Mouse (Mus musculus) neural tube, embryonic 12.5 days (tissue): ENCODE data around the gene Ccdc146. TPM values are rescaled to one million over a fixed set of nuclear protein-coding genes. Genes with fewer than 3 reads are reported as not detected.

Source experiments
- ATAC-seq: fragments of 200-750 bp; cut with Nextera tagmentation; 2 replicates; pipeline ENCODE4 v1.8.0; 2017; ENCODE audit warnings: low read depth, mild to moderate bottlenecking, moderate TSS enrichment, moderate library complexity; ENCODE audit not compliant: low FRiP score
- H3K27ac ChIP-seq: fragments of 300-500 bp; sonication (generic); 2 replicates; pipeline ENCODE4 v1.5.1; 2016
- H3K27me3 ChIP-seq: fragments of 300-500 bp; sonication (generic); replicated peaks from 2 replicates; pipeline ENCODE4 v1.6.1; 2016; ENCODE audit warnings: mild to moderate bottlenecking
- H3K36me3 ChIP-seq: fragments of 300-500 bp; sonication (generic); 2 replicates; pipeline ENCODE4 v1.6.1; 2016; ENCODE audit warnings: mild to moderate bottlenecking
- H3K4me1 ChIP-seq: fragments of 300-500 bp; sonication (generic); 2 replicates; pipeline ENCODE4 v1.6.1; 2016
- H3K4me2 ChIP-seq: fragments of 300-500 bp; sonication (generic); replicated peaks from 2 replicates; pipeline ENCODE4 v1.6.1; 2016; ENCODE audit warnings: mild to moderate bottlenecking
- H3K4me3 ChIP-seq: fragments of 300-500 bp; sonication (generic); 2 replicates; pipeline ENCODE4 v1.5.1; 2016
- H3K9ac ChIP-seq: fragments of 300-500 bp; sonication (generic); 2 replicates; pipeline ENCODE4 v1.6.1; 2016; ENCODE audit warnings: mild to moderate bottlenecking
- H3K9me3 ChIP-seq: fragments of 300-500 bp; sonication (generic); 2 replicates; pipeline ENCODE4 v1.6.1; 2016; ENCODE audit warnings: mild to moderate bottlenecking
- WGBS: fragments of 180-500 bp; shearing (Covaris S2); methylation state at CpG from one replicate; pipeline ENCODE4 v1.1.7; 2016; 5-methylcytosine and 5-hydroxymethylcytosine counted together
- polyA plus RNA-seq: library from polyadenylated mRNA; unstranded; fragments of >200 nt; fragmentation: Nextera tagmentation; extraction: Ambion mirVana; gene quantifications from 2 replicates; pipeline ENCODE4 v1.2.1, GENCODE M21; 2016

Ccdc146 gene
- polyA plus RNA-seq, 1 experiment from 2014 or later: 0.30 TPM

- no peak for ATAC-seq
- Histone ChIP-seq H3K36me3 (no peaks in the 10 kb centered on the region), H3K4me2 (no peak overlapping the region), H3K27me3 (no peaks in the 10 kb centered on the region), H3K9ac (no peak overlapping the region), H3K4me3 (no peak overlapping the region), H3K9me3 (no peaks in the 10 kb centered on the region), H3K4me1 (0 out of 2 replicates have a peak, but pooled peaks cover 5% of the 10 kb centered on the region), H3K27ac (no peak overlapping the region)
- 58% methylated on average over 6 of the region's 6 CpGs for WGBS
These were observed 177.7 kb downstream of the Ccdc146 start for GRCm38 (mm10) chr5:21246794-21247193.

GRCm38 (mm10) chr5:21245241-21245640 lies 179.2 kb downstream of the Ccdc146 start:
- H3K4me1 ChIP-seq: 0 out of 2 replicates have a peak, but pooled peaks cover 5% of the 10 kb centered on the region
- no peak overlapping the region for H3K4me2 ChIP-seq
- H3K36me3 ChIP-seq: no peaks in the 10 kb centered on the region
- no peak overlapping the region for H3K27ac ChIP-seq
- no peak overlapping the region for H3K4me3 ChIP-seq
- no peak for ATAC-seq
- H3K9ac ChIP-seq: no peak overlapping the region
- H3K27me3 ChIP-seq: no peaks in the 10 kb centered on the region
- no peaks in the 10 kb centered on the region for H3K9me3 ChIP-seq
- 66% methylated on average over 1 of the region's 1 CpGs for WGBS

DNA sequence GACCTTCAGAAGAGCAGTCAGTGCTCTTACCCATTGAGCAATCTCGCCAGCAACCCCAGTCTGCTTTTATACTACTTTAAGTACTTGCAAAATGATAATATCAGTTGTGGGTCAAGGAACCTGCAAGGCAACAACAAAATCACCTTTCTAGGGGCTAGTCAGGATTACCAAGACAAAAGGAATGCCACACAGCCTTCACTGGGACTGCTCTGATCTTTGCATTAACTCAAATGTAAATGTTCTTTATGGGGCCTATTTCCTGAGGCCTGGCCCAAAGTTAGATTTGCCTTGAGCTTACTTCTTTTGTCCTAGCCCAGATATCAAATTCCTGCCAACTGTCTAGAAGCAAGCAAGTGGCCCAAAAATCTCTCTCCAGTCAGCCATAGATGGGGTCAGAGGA lies 179.9 kb downstream of the Ccdc146 start:
- Histone ChIP-seq H3K9me3 (no peaks in the 10 kb centered on the region), H3K27ac (no peak overlapping the region), H3K27me3 (no peaks in the 10 kb centered on the region), H3K4me3 (no peak overlapping the region), H3K4me2 (no peak overlapping the region), H3K4me1 (0 out of 2 replicates have a peak, but pooled peaks cover 5% of the 10 kb centered on the region), H3K36me3 (no peaks in the 10 kb centered on the region), H3K9ac (no peak overlapping the region)
- no peak for ATAC-seq
- WGBS: 78% methylated on average over 1 of the region's 1 CpGs

Other genes with a start within 250 kb of the Ccdc146 start
- gene Gsap, start 238.4 kb downstream of the Ccdc146 start, polyA plus RNA-seq: 3.1 TPM in 2 replicates
- gene Fgl2, start 52.0 kb downstream of the Ccdc146 start, polyA plus RNA-seq: 2.3 and 3.5 TPM in 2 replicates
- 5.4 and 5.5 TPM in 2 replicates for gene Fam185a, start 281 bp upstream of the Ccdc146 start, polyA plus RNA-seq
- 13.5 and 14.0 TPM in 2 replicates for gene Lrrc17, start 118.9 kb upstream of the Ccdc146 start, polyA plus RNA-seq
- gene Fbxl13, start 221.0 kb upstream of the Ccdc146 start, polyA plus RNA-seq: 0.22 and 0.39 TPM in 2 replicates
- 64.4 and 69.6 TPM in 2 replicates for gene Armc10, start 221.1 kb upstream of the Ccdc146 start, polyA plus RNA-seq